Mouse (Mus musculus): Measurements from ENCODE around the gene Tert.

Gene Tert

DNA sequence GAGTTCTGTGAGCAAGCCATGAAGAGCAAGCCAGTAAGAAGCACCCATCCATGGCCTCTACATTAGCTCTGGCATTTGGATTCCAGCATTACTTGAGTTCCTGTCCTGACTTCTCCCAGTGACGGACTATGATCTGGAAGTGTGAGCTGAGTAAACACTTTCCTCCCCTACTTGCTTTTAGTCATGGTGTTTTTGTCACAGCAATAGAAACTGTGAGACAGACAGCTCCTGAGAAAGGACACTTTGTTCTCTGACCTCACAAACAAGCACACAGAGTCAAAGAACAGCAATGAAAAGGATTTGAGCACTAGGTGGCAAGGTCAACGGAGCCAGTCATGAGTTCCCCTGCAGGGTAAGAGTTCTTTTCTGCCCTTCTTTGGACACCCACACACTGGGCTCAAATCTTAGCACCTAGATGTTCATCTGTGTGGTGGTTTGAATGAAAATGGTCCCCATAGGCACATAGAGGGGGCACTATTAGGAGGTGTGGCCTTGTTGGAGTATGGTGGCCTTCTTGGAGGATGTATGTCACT is 33.5 kb downstream of the Tert start:
- intact Hi-C loops (cut with DNase I), result no loop called here

DNA sequence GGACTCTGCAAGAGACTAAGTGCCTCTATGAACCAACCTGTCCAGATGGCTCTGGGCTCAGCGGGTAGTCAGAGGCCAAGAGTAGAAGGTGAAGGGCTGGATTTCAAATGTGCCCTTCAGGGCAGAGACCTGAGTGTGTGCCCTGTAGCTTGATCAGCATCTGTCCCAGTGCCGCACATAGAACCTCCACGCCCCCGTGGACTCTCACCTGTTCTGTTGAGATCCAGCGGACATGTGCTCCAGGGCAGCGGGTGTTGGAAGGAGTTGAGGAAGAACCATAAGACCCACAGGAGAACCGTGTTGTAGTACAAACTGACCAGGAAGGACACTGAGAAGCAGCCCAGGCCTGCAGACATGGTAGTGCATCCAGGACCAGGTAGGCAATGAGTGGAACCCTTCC is 48.5 kb downstream of the Tert start:
- intact Hi-C loops (cut with DNase I), result no loop called here

DNA sequence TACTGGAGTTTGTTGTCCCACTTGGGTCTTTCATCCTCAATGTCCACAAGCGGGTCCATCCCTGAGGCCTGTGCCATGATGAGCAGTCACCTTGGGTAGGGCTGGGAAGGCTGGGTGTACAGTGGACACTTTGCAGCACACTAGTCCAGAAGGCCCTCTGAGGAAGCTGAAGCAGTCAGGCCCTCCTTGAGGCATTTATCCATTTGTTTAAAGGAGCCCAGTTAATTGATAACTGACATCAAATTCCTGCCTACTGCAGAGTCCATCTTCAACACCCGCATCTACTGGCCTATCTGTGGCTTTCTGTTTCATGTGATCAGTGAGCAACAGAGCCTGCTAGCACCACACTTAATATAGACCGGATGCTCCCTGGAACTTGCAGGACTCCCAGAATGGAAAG is 51.1 kb downstream of the Tert start, which contains the start of gene Slc6a18:
Gene Slc6a18, minus strand, starts transcription at position 171 of the 400 bp plus-strand sequence.
- intact Hi-C loops (cut with DNase I), result no loop called here

DNA sequence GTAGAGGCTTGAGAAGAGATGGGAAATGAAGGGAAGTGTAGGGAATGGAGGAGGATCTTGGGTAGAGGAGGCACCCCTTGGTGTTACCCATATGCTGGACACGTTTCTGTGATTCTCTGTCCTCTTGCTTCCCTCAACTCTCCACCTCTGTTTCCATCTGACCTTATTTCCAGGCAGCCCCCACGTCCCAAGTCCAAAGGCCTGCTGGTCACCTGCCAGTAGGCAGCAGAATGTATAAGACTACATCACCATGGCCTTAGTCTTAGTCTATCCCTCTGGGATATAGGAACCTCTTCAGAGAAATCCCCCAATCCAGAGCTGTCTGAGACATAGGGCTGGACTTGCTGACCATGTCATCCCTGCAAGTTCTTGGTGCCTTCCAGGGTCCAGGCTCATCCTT is 52.6 kb downstream of the Tert start:
- intact Hi-C loops (cut with DNase I), result no loop called here

DNA sequence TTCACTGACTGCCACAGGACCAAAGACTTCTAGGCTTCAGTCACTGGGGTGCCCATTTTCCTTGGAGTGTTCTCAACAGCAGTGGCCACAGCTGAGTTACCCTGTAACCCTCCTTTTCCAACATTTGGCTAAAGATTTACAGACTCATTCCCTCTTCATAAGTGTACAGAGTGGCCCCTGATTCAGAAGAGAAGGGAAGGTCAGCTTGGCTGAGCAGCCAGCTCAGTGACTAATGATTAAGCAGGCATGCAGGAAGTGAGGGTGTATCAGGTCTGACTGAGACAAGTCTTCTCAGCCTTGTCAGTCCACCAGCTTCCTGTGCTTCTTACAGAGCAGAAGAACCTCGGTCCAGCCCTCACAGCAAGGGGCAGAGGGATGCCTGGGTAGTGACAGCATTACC is 53.7 kb downstream of the Tert start:
- intact Hi-C loops (cut with DNase I), result no loop called here

DNA sequence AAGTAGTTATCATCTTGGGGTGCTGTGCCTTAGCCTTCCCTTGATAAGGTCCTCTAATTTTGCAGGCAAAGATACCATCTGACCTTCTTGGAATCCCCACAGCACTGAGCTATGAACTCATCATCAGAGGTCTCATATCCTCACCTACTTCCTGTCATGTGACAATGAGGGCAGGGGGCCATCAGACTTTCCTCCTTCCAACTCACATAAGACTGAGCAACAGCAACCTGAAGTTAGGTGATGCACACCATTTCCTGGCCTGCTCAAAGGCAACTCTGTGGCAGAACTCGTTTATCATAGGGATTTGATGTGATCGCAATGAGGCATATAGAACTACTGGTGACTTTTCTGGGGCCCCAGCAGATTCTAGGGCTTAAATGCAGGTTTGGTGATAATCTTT is 55.5 kb downstream of the Tert start:
- intact Hi-C loops (cut with DNase I), result no loop called here

DNA sequence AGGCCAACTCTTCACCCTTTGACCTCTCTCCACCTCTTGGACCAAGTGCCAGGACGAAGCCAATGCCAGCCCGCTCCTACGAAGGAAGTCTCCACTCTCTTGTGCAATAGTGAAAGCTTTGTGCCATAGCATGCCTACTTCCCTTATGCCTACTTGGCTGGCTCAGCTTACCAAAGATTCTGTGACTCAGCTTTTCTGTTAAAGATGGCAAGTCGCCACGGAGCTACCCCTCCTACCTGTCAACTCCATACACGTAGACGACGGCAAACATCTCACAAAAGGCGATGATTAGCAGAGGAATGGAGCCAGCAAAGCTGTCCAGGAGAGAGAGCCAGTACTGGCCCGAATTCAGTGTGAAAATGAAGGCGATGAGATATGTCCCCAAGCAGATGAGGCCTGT is 57.0 kb downstream of the Tert start:
- intact Hi-C loops (cut with DNase I), result no loop called here

DNA sequence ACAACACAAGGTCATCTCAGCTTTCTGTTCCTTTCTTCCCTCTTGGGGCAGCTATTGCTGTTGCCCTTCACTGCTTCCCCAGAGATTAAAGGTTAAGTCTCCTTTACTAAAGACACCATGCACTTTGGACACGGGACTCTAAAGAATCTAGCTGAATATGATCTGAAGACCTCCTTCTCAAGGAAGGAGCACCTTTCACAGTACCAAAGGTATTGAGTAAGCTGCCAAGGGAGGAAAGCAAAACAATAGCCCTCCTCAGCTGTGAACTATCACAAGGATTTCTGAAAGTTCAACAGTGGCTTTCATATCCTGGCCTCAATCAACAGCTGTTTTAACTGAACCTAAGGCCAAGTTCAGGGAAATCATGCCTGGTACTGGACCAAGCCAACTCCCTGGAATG is 57.7 kb downstream of the Tert start:
- intact Hi-C loops (cut with DNase I), result no loop called here

DNA sequence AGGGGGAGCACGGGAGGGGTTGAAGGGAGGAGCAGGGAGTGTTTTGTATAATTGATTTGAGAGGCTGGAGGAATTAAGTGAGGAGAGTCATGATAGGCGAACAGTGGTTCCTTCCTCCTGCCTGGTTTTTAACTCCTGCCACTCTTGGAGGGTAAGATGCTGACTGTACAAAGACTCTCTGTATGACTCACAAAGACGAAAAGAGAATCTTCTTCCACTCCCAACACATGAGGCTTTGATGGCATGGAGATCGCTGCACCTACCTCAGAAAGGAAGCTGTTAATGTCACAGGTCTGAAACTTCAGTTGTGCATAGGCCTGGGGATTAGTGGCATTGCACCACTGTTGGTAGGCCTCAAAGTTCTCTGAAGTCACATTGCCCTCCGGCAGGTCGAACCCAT is 58.8 kb downstream of the Tert start:
- intact Hi-C loops (cut with DNase I), result no loop called here

DNA sequence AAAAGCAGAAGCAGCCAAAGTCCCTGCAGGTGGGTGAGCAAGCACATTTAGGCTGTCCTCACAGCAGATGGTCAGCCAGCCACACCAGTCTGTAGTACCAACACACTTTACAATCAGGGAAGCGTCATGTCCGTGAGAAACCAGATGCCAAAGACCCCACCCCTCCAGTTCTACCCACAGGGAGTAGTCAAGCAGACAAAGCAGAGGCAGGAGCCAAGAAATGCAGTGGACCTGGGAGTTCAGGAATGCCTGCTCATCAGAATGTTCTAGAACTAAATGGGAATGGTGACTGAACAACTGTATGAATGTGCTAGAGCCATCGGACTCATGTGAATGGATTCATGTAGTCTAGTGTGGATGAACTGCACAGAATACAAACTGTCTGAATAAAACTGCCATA is 60.9 kb downstream of the Tert start:
- intact Hi-C loops (cut with DNase I), result no loop called here

DNA sequence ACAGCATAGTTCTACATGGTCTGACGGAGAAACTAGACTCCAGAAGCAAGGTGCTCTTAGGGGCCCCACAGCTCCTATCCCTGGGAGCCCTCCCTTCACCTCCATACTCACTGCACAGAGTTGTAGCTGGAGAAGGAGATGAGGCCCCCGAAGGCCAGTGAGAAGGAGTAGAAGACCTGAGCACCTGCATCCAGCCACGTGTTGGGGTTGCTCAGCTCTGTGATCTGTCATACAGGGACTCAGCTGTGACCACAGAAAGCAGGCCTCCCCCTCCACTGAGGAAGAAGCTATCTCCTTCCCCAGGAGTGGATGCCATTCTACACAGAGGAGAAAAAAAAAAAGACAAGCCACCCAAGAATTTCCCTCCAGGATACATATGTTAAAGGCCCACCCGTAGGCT is 62.2 kb downstream of the Tert start:
- intact Hi-C loops (cut with DNase I), result no loop called here

DNA sequence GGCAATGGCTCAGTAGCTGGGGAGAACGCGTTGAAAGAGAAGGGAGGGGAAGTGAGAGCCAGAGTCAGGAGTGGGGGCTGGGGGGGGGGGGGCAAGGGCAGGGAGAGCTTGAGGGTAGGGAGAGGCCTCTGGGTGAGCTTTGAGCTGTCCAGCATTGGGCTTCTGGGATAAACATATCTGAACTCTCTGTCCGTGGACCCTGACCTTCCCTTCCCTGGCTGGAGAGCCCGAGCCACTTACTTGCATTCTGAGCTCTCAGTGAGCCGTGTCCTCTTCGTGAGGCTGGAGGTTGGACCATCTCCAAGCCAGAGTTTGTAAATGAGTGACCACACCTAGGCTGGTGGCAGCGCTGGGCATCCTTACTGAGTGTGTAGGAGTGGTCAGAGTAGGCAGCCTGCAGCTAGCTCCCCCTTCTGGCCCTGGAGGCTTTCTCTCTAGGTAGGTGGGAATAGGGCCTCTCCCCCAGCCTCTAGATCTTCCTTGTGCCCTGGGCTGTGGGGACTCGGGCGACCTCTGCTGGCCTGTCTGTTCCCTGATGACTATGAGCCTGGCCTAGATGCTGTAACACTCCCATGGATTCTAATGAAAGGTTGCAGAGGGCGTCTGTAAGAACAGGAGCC is 65.6 kb downstream of the Tert start:
- intact Hi-C loops (cut with DNase I), result loop anchor here (2.0 kb wide), 1 partner anchor 46 kb away; no protein-coding TSS in a partner anchor

DNA sequence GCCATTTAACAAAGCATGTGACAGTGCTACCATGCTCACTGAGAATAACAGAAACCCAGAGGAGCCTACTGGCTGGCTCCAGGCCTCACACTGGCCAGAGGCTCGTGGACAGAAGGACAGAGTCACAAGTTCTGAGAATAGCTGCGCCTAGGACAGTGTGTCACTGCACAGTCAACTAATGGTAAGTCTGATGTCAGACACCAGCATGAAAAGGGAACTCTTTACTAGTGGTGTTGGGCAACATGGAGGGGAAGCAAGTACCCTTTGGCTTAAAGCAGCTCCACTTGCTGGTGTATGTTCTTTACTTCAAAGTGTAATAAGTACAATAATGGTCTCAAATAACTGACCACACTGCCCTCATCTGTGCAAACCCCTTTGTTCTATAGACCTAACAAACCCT is 66.6 kb downstream of the Tert start:
- intact Hi-C loops (cut with DNase I), result loop anchor here (2.0 kb wide), 1 partner anchor 47 kb away; no protein-coding TSS in a partner anchor

DNA sequence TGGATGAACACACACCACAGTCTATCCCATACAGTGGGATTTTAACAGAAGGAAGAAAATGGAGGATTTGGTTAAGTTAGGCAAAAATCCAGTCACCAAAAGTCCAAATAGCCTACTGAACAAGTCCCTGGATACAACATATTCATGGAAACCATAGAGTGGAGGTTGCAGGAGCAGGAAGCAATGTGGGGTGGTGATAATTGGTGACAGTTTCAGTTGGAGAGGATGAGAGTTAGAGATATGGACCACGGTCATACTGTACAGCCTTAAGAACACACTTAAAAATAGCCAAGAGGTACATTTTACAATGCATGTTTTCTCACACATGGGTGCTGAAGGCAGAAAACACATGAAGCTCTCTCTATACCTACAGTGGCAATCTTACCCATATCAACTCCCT is 68.3 kb downstream of the Tert start:
- intact Hi-C loops (cut with DNase I), result loop anchor here (5.0 kb wide), 1 partner anchor 183 kb away; no protein-coding TSS in a partner anchor

DNA sequence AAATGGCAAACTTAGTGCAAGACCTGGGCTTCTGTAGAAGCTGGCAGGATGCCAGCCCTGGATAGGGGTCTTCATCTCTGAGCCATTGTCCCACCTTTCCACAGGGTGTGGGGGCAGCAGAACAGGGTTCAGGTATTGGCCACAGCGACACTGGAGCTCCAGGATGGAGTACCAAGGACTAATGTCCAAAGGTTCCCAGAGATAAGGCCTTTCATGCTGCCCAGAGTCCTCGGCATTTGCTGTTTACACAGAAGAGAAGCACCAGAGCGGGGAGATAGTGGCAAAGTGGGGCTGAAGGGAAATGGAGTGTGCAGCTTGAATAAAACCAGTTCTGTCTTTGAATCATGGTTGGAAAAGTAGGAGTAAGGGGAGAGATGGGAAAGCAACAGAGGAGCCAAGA is 69.8 kb downstream of the Tert start:
- intact Hi-C loops (cut with DNase I), result loop anchor here (5.0 kb wide), 1 partner anchor 184 kb away; no protein-coding TSS in a partner anchor
